12 mouse cellular contexts compared by ENCODE assay signal in genomic region chr4:155208613-155209012, GRCm38 (mm10). TPM values are rescaled to one million over a fixed set of nuclear protein-coding genes. Genes with fewer than 3 reads are reported as not detected.
DNase-seq lines count a peak whose midpoint lies in the region; ATAC-seq and TF ChIP-seq lines count a peak whose summit lies in the region.
"Had no signal": no experiment of that assay in that cellular context is flagged by ENCODE, and none has a peak within 500 bp of the region (broad histone marks: within the 10 kb centered on the region; RNA-seq: fewer than 3 reads in every experiment).

No protein-coding gene starts in this region.

- H3K79me2 ChIP-seq in liver, adult 2 months (ENCODE audit: control insufficient read depth, insufficient read depth, low read length) = peaks cover 70% of the 10 kb centered on the region

- no peak for DNase-seq in forebrain, embryonic 10.5 days (ENCODE audit: extremely low spot score, low spot score)
- DNase-seq in forebrain, embryonic 14.5 days (ENCODE audit: low spot score) = no peak
- DNase-seq in liver, adult 2 months (ENCODE audit: extremely low read depth, low read depth, low spot score) = no peak
- DNase-seq in liver, embryonic 11.5 days (ENCODE audit: low spot score) = no peak
- DNase-seq in limb, embryonic 11.5 days (ENCODE audit: low spot score) = no peak
- DNase-seq in layer of hippocampus, postnatal 25 days (ENCODE audit: extremely low spot score in 1 of 2, low spot score in 1 of 2) = no peak
- no peak for DNase-seq in layer of hippocampus, adult 18-20 months (ENCODE audit: low spot score in 2 of 2)
- DNase-seq: adrenal gland, adult 2 months; kidney, postnatal 25 days; lung, postnatal 14 days; thymus, adult 2 months had no signal

- no peaks in the 10 kb centered on the region; the same call in 1 of the 2 replicates for H3K9me3 ChIP-seq in forebrain, embryonic 10.5 days
- H3K9me3 ChIP-seq in forebrain, embryonic 14.5 days (replicated peaks; ENCODE audit: control insufficient read depth, low read length) = no peaks in the 10 kb centered on the region
- no peaks in the 10 kb centered on the region for H3K9me3 ChIP-seq in liver, embryonic 11.5 days (ENCODE audit: control insufficient read depth, low read length)
- H3K9me3 ChIP-seq in limb, embryonic 11.5 days (ENCODE audit: control insufficient read depth, low read length) = no peaks in the 10 kb centered on the region

- H3K36me3 ChIP-seq in forebrain, embryonic 10.5 days (replicated peaks) = peaks cover 39% of the 10 kb centered on the region
- no peaks in the 10 kb centered on the region for H3K36me3 ChIP-seq in forebrain, embryonic 14.5 days (ENCODE audit: control insufficient read depth, insufficient read depth, low read length)
- no peaks in the 10 kb centered on the region for H3K36me3 ChIP-seq in liver, adult 2 months (ENCODE audit: control insufficient read depth, insufficient read depth, low read length)
- H3K36me3 ChIP-seq in liver, embryonic 11.5 days (ENCODE audit: control insufficient read depth, insufficient read depth, low read length) = peaks cover 3% of the 10 kb centered on the region; the same call in 1 of the 2 replicates
- peaks cover 9% of the 10 kb centered on the region; the same call in 1 of the 2 replicates for H3K36me3 ChIP-seq in limb, embryonic 11.5 days (ENCODE audit: control insufficient read depth, insufficient read depth, low read length)

- H3K4me3 ChIP-seq in forebrain, embryonic 10.5 days = no peak overlapping the region
- no peak overlapping the region for H3K4me3 ChIP-seq in forebrain, embryonic 14.5 days (ENCODE audit: low read depth, low read length)
- no peak overlapping the region for H3K4me3 ChIP-seq in liver, adult 2 months (ENCODE audit: insufficient read depth, low read depth, low read length)
- no peak overlapping the region for H3K4me3 ChIP-seq in liver, embryonic 11.5 days (ENCODE audit: low read depth, low read length)
- H3K4me3 ChIP-seq in brown adipose tissue, adult 24 weeks (ENCODE audit: insufficient read depth, low read depth, low read length) = no peak overlapping the region
- H3K4me3 ChIP-seq in limb, embryonic 11.5 days (ENCODE audit: low read depth, low read length) = no peak overlapping the region

- no peak overlapping the region for H3K4me2 ChIP-seq in forebrain, embryonic 14.5 days (ENCODE audit: low read length)
- H3K4me2 ChIP-seq in liver, embryonic 11.5 days = no peak overlapping the region
- no peak overlapping the region for H3K4me2 ChIP-seq in limb, embryonic 11.5 days (ENCODE audit: low read depth, severe bottlenecking)

- H3K4me1 ChIP-seq in forebrain, embryonic 10.5 days = peaks cover 84% of the 10 kb centered on the region
- H3K4me1 ChIP-seq in forebrain, embryonic 14.5 days (ENCODE audit: control insufficient read depth, insufficient read depth, low read length) = peaks cover 16% of the 10 kb centered on the region
- peaks cover 43% of the 10 kb centered on the region for H3K4me1 ChIP-seq in liver, adult 2 months (ENCODE audit: control insufficient read depth, insufficient read depth, low read length)
- H3K4me1 ChIP-seq in liver, embryonic 11.5 days (replicated peaks; ENCODE audit: control insufficient read depth, insufficient read depth, low read length) = peaks cover 31% of the 10 kb centered on the region
- H3K4me1 ChIP-seq in brown adipose tissue, adult 24 weeks (ENCODE audit: control insufficient read depth, insufficient read depth, insufficient read length, low read length) = peaks cover 72% of the 10 kb centered on the region
- H3K4me1 ChIP-seq in limb, embryonic 11.5 days (ENCODE audit: control insufficient read depth, insufficient read depth, low read length) = peaks cover 28% of the 10 kb centered on the region

- no peak for TF ChIP-seq CTCF in liver, adult 2 months (IDR thresholded peaks at IDR 0.05; ENCODE audit: low read depth, low read length)

- no peak overlapping the region for H3K9ac ChIP-seq in forebrain, embryonic 14.5 days (ENCODE audit: low read length)
- H3K9ac ChIP-seq in liver, adult 2 months (ENCODE audit: low read depth, low read length) = no peak overlapping the region
- no peak overlapping the region for H3K9ac ChIP-seq in liver, embryonic 11.5 days (ENCODE audit: low read depth, low read length)
- H3K9ac ChIP-seq in limb, embryonic 11.5 days (ENCODE audit: low read length) = no peak overlapping the region

- no peak for ATAC-seq in forebrain, embryonic 14.5 days
- ATAC-seq in liver, embryonic 11.5 days (replicated peaks; ENCODE audit: low FRiP score) = no peak
- no peak for ATAC-seq in limb, embryonic 11.5 days (ENCODE audit: insufficient number of reproducible peaks, low FRiP score, low TSS enrichment, low read depth)

- H3K27me3 ChIP-seq in forebrain, embryonic 10.5 days (ENCODE audit: poor library complexity, severe bottlenecking) = no peaks in the 10 kb centered on the region
- no peaks in the 10 kb centered on the region for H3K27me3 ChIP-seq in forebrain, embryonic 14.5 days (replicated peaks; ENCODE audit: control insufficient read depth, insufficient read depth, low read length)
- no peaks in the 10 kb centered on the region for H3K27me3 ChIP-seq in liver, adult 2 months (ENCODE audit: control insufficient read depth, insufficient read depth, low read length)
- H3K27me3 ChIP-seq in liver, embryonic 11.5 days (replicated peaks; ENCODE audit: control insufficient read depth, insufficient read depth, low read length) = no peaks in the 10 kb centered on the region
- no peaks in the 10 kb centered on the region for H3K27me3 ChIP-seq in limb, embryonic 11.5 days (ENCODE audit: control insufficient read depth, insufficient read depth, low read length)

- 62% methylated on average over 7 of the region's 7 CpGs for WGBS in forebrain, embryonic 10.5 days
- WGBS in forebrain, embryonic 14.5 days = 71% methylated on average over 6 of the region's 7 CpGs
- WGBS in liver, adult 2 months = 76% methylated on average over 7 of the region's 7 CpGs
- 74% methylated on average over 7 of the region's 7 CpGs for WGBS in liver, embryonic 11.5 days
- 74% methylated on average over 7 of the region's 7 CpGs for WGBS in limb, embryonic 11.5 days

- TF ChIP-seq POLR2A in liver, adult 2 months (IDR thresholded peaks at IDR 0.05; ENCODE audit: extremely low read depth, insufficient read depth, low read length) = no peak

- H3K27ac ChIP-seq in forebrain, embryonic 10.5 days = peak overlapping the region; percentile 75
- no peak overlapping the region for H3K27ac ChIP-seq in forebrain, embryonic 14.5 days (ENCODE audit: low read depth, low read length)
- H3K27ac ChIP-seq in liver, adult 2 months (replicated peaks; ENCODE audit: insufficient read depth, low read depth, low read length) = peak overlapping the region; percentile 66
- no peak overlapping the region for H3K27ac ChIP-seq in liver, embryonic 11.5 days (ENCODE audit: low read depth, low read length)
- peak overlapping the region; percentile 69; the same call in 1 of the 2 replicates for H3K27ac ChIP-seq in brown adipose tissue, adult 24 weeks (replicated peaks; ENCODE audit: low read depth, low read length)
- 0 out of 2 replicates have a peak overlapping the region, but pooled peaks have one; percentile 1 for H3K27ac ChIP-seq in limb, embryonic 11.5 days (replicated peaks; ENCODE audit: low read depth, low read length)

RNA-seq across cellular contexts. Expression of gene Ski, which starts 13.8 kb away (rescaled TPM):
- polyA plus RNA-seq in forebrain, embryonic 10.5 days (2016; fragmentation: Nextera tagmentation; extraction: Ambion mirVana) = 8.6 and 9.7 TPM in 2 replicates
- 16.2 and 17.1 TPM in 2 replicates for polyA plus RNA-seq in forebrain, embryonic 14.5 days (2014; fragmentation: Nextera tagmentation; extraction: Ambion mirVana)
- total RNA-seq in liver, adult 2 months (2014; rRNA removed) = 4.2 and 7.5 TPM in 2 replicates
- 19.3 and 19.5 TPM in 2 replicates for polyA plus RNA-seq in liver, adult 2 months (2012; rRNA removed)
- polyA plus RNA-seq in liver, embryonic 11.5 days (2014; fragmentation: Nextera tagmentation; extraction: Ambion mirVana) = 8.2 and 9.8 TPM in 2 replicates
- 18.9 and 20.2 TPM in 2 replicates for polyA plus RNA-seq in brown adipose tissue, adult 24 weeks (2012; ENCODE audit: insufficient read depth, insufficient read length, missing spikeins)
- polyA plus RNA-seq in limb, embryonic 11.5 days (2014; fragmentation: Nextera tagmentation; extraction: Ambion mirVana) = 17.7 and 17.8 TPM in 2 replicates
- 100 to 1,000 TPM; 119 to 129 TPM for total RNA-seq in layer of hippocampus, postnatal 25 days (2021)
- 100 to 1,000 TPM; 136 to 138 TPM for total RNA-seq in layer of hippocampus, adult 18-20 months (2021)

RNA-seq across cellular contexts. Expression of gene Faap20, which starts 41.0 kb away (rescaled TPM):
- 108 and 110 TPM in 2 replicates for polyA plus RNA-seq in forebrain, embryonic 10.5 days (2016; fragmentation: Nextera tagmentation; extraction: Ambion mirVana)
- 81.2 and 87.4 TPM in 2 replicates for polyA plus RNA-seq in forebrain, embryonic 14.5 days (2014; fragmentation: Nextera tagmentation; extraction: Ambion mirVana)
- total RNA-seq in liver, adult 2 months (2014; rRNA removed) = 5.4 and 7.4 TPM in 2 replicates
- 28.6 and 33.8 TPM in 2 replicates for polyA plus RNA-seq in liver, adult 2 months (2012; rRNA removed)
- polyA plus RNA-seq in liver, embryonic 11.5 days (2014; fragmentation: Nextera tagmentation; extraction: Ambion mirVana) = 50.1 and 55.0 TPM in 2 replicates
- 18.7 and 21.7 TPM in 2 replicates for polyA plus RNA-seq in brown adipose tissue, adult 24 weeks (2012; ENCODE audit: insufficient read depth, insufficient read length, missing spikeins)
- polyA plus RNA-seq in limb, embryonic 11.5 days (2014; fragmentation: Nextera tagmentation; extraction: Ambion mirVana) = 103 and 104 TPM in 2 replicates
- 10 to 100 TPM; 29.2 to 36.6 TPM for total RNA-seq in layer of hippocampus, postnatal 25 days (2021)
- 10 to 100 TPM; 27.5 to 31.8 TPM for total RNA-seq in layer of hippocampus, adult 18-20 months (2021)

Comparison
In these comparisons a context has a peak if more than half of its experiments do, and no peak if none do; other contexts are left out.
1. H3K27ac ChIP-seq: peak in forebrain, embryonic 10.5 days (single experiment), liver, adult 2 months (single experiment), brown adipose tissue, adult 24 weeks (single experiment) and limb, embryonic 11.5 days (single experiment); none in forebrain, embryonic 14.5 days (single experiment) and liver, embryonic 11.5 days (single experiment).